Mouse (Mus musculus): Measurements from ENCODE around the gene BC048679. TPM values are rescaled to one million over a fixed set of nuclear protein-coding genes. Genes with fewer than 3 reads are reported as not detected.

The BC048679 gene
- not detected for total RNA-seq (2021)
- long read RNA-seq, experiment 1, result 0 reads
- long read RNA-seq, experiment 2, result 0 reads

GRCm38 (mm10) chr7:81498181-81498580 is at the start of gene BC048679:
Gene BC048679, minus strand, starts transcription at chr7:81498281.
- intact Hi-C loops (cut with DNase I), result no loop called here
- DNase-seq (ENCODE audit: low spot score in 2 of 2), result no peak

- intact Hi-C loops (cut with DNase I), result no loop called here
- no peak for DNase-seq (ENCODE audit: low spot score in 2 of 2)
Observed at GRCm38 (mm10) chr7:81542934-81543333, 44.9 kb upstream of the BC048679 start.

GRCm38 (mm10) chr7:81541924-81542524 is 43.9 kb upstream of the BC048679 start:
- intact Hi-C loops (cut with DNase I), result no loop called here
- DNase-seq (ENCODE audit: low spot score in 2 of 2), result peak; percentile 72 to 88

GRCm38 (mm10) chr7:81540999-81541398 is 42.9 kb upstream of the BC048679 start:
- intact Hi-C loops (cut with DNase I), result no loop called here
- peak in 1 of 2 experiments; percentile 25 for DNase-seq (ENCODE audit: low spot score in 2 of 2)

GRCm38 (mm10) chr7:81539565-81539964 is 41.5 kb upstream of the BC048679 start:
- peak in 1 of 2 experiments; percentile 45 for DNase-seq (ENCODE audit: low spot score in 2 of 2)

GRCm38 (mm10) chr7:81538070-81538675 is 40.1 kb upstream of the BC048679 start:
- intact Hi-C loops (cut with DNase I), result no loop called here
- peak; percentile 59 to 66 for DNase-seq (ENCODE audit: low spot score in 2 of 2)

More at GRCm38 (mm10) chr7:81539565-81539964, 41.5 kb upstream of the BC048679 start:
- intact Hi-C loops (cut with DNase I), result no loop called here

- DNase-seq (ENCODE audit: low spot score in 2 of 2), result no peak
- intact Hi-C loops (cut with DNase I), result no loop called here
Observed at GRCm38 (mm10) chr7:81536478-81536877, 38.4 kb upstream of the BC048679 start.

GRCm38 (mm10) chr7:81531462-81531861 is 33.4 kb upstream of the BC048679 start:
- intact Hi-C loops (cut with DNase I), result no loop called here
- DNase-seq (ENCODE audit: low spot score in 2 of 2), result peak in 1 of 2 experiments; percentile 13

- no peak for DNase-seq (ENCODE audit: low spot score in 2 of 2)
- intact Hi-C loops (cut with DNase I), result no loop called here
Observed at GRCm38 (mm10) chr7:81528918-81529317, 30.8 kb upstream of the BC048679 start.

- no peak for DNase-seq (ENCODE audit: low spot score in 2 of 2)
- intact Hi-C loops (cut with DNase I), result loop anchor here (5.0 kb wide), 1 partner anchor 49 kb away; the partner anchor contains the start of gene Whamm
Observed at GRCm38 (mm10) chr7:81523663-81524017, 25.6 kb upstream of the BC048679 start.

GRCm38 (mm10) chr7:81523008-81523662 is 25.1 kb upstream of the BC048679 start:
- DNase-seq (ENCODE audit: low spot score in 2 of 2), result peak; percentile 91 to 92
- intact Hi-C loops (cut with DNase I), result loop anchor here (5.0 kb wide), 1 partner anchor 49 kb away; the partner anchor contains the start of gene Whamm

- intact Hi-C loops (cut with DNase I), result no loop called here
- peak in 1 of 2 experiments; percentile 62 for DNase-seq (ENCODE audit: low spot score in 2 of 2)
Observed at GRCm38 (mm10) chr7:81516154-81517030, 18.3 kb upstream of the BC048679 start.

- DNase-seq (ENCODE audit: low spot score in 2 of 2), result no peak
- intact Hi-C loops (cut with DNase I), result no loop called here
Observed at GRCm38 (mm10) chr7:81514906-81515590, 17.0 kb upstream of the BC048679 start.

- intact Hi-C loops (cut with DNase I), result no loop called here
Observed at GRCm38 (mm10) chr7:81501050-81501449, 3.0 kb upstream of the BC048679 start.

GRCm38 (mm10) chr7:81497171-81497570 is 910 bp downstream of the BC048679 start:
- intact Hi-C loops (cut with DNase I), result no loop called here
- DNase-seq (ENCODE audit: low spot score in 2 of 2), result no peak

More at GRCm38 (mm10) chr7:81501050-81501449, 3.0 kb upstream of the BC048679 start:
- no peak for DNase-seq (ENCODE audit: low spot score in 2 of 2)

- DNase-seq (ENCODE audit: low spot score in 2 of 2), result peak; percentile 58 to 71
- intact Hi-C loops (cut with DNase I), result loop anchor here (5.0 kb wide), 1 partner anchor 36 kb away; the partner anchor contains the start of gene Cpeb1
Observed at GRCm38 (mm10) chr7:81493331-81494021, 4.6 kb downstream of the BC048679 start, which contains the start of gene Ap3b2. Gene Ap3b2, minus strand, starts transcription at chr7:81493925.

GRCm38 (mm10) chr7:81492628-81493027 is 5.5 kb downstream of the BC048679 start:
- intact Hi-C loops (cut with DNase I), result loop anchor here (5.0 kb wide), 1 partner anchor 35 kb away; the partner anchor contains the start of gene Cpeb1
- DNase-seq (ENCODE audit: low spot score in 2 of 2), result no peak

- no peak for DNase-seq (ENCODE audit: low spot score in 2 of 2)
- intact Hi-C loops (cut with DNase I), result loop anchor here (5.0 kb wide), 1 partner anchor 32 kb away; the partner anchor contains the start of gene Cpeb1
Observed at GRCm38 (mm10) chr7:81489649-81490048, 8.4 kb downstream of the BC048679 start.

All from left cerebral cortex, postnatal 14 days (tissue).